Mouse (Mus musculus): ENCODE measurements at regions not wholly inside any gene's neighbourhood (a gene's known extent, or its start where the extent isn't known, plus 50 kb on each side); places are given as distances from the start of the nearest gene placed in this dataset.
"Not testable (repeated sequence)": the region's sequence is repeated elsewhere in the genome, so short reads cannot be mapped to it uniquely, and the experiment has no call there.

GRCm38 (mm10) chr15:62283661-62284429 is 1361.0 kb upstream of the A1bg start:
- no peak for DNase-seq

DNA sequence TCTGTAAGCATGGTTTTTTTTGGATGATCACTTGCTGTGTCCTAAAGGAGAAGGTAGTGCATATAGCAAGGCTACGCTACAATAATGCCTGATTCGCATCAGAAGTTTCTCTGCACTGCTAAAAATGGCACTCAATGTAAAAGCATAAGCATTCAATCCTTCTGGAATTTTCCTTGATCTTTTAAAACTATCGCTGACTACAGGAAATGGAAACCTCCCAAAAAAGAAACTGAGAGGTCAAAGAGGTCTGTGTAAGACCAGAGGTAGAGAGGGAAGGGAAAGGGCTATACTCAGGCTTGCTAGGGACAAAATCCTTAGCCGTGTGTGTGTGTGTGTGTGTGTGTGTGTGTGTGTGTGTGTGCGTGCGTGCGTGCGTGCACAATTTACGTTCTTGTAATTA is 1359.8 kb upstream of the A1bg start:
- DNase-seq = no peak

DNA sequence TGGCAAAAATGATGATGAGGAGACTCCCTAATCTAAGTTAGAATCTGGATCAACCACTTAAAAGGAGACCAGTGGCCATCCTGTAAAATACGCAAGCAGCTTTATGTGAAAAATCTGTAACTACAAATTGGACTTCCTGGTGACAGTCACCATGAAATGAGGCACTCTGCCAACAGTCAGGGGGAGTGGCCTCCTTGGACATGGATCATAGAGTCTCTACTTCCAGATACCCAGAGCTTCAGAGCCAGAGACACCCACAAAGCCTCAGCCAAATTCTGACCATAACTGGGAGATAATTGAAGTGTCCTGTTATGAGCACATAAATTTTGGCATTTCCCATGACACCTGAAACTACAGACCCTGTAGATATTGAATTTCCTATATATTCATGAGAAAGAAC is 1359.3 kb upstream of the A1bg start:
- DNase-seq = peak in 1 of 2 experiments; percentile 40

GRCm38 (mm10) chr15:62279526-62279925 is 1356.7 kb upstream of the A1bg start:
- DNase-seq = no peak

GRCm38 (mm10) chr15:62274818-62275217 is 1352.0 kb upstream of the A1bg start:
- no peak for DNase-seq

DNA sequence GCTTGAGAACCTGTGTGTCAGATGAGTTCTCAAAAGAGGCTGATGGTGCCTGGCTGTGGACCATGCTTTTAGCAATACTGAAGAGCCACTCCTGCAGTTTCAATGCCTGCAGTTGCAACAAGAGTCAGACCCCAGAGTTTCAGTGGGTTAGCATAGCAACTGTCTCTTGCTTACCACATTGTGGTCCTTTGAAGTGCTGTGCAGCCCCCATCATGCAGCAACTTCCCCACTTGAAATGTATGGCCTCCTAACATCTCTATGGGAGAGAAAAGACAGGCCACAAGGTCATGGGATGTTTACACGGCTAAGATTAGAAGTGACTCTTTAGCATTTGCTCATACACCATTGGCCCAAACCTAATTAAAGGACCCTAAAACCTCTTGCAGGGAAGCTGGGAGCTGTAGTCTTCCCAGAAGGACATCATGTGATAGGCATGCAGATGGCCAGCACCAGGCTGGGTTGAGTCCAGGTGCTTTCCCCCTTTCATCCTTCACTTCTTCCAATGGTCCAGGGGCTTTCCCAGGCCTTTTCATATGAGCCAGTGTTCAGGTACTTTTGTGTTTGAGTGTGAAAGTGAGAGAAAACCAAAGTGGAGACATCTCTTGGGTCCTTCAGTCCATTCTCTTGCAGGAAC is 1351.2 kb upstream of the A1bg start:
- no peak for DNase-seq

DNA sequence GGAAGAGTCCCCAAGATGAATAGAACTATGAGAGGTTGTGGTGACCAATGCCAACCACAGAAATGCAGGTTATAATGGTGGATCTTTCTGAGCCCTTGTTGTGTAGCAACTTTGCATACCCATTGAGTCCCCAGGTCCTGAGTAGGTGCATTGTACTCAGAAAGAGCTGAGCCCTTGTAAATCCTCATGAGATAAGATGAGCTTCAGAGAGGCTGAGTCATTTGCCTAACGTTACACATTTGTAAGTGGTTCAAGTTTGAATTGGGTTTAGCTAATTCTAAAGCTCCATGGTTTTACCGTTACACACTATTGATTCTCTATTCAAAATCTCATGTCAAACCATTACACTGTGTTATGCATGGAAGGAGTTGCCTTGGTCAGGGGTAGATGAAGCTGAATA is 1349.9 kb upstream of the A1bg start:
- DNase-seq = no peak

GRCm38 (mm10) chr15:62271428-62271827 is 1348.6 kb upstream of the A1bg start:
- DNase-seq = no peak

DNA sequence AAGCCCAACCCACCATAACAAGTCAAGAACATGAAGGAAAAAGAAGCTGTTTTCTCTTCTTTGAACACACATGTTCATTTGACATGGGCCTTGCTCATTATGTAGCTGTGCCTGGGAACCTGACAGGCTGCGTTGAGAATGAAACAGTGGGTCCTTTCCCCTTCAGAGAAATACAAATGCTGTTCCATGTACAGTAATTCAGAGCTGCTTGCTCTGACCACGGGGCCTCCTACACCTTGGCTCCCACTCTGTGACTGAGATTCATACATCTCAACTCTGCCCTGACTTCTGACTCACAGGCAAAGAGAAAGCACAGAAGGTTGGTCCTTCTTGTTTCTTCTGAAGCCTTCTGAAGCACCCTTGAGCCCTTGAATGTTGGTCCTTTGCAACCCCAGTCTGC is 1345.4 kb upstream of the A1bg start:
- no peak for DNase-seq

DNA sequence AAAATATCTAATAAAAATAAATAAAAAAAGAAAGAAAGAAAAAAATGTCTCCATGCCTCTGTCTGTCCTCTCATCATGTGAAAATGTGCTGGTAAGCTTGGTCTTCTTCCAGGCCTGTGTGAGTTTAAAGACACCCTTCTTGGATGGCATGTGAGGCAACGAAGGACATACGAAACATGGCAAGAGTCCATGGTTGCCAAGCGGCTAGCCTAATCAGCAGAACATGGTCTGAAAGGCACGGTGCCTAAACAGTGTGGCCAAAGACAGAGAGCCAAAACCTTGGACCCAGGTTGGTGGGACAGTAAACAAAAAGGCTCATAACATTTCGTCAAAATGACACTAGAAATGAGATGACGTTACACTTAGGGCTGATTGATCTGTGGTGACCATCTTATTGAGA is 1344.7 kb upstream of the A1bg start:
- peak; percentile 48 to 50 for DNase-seq

- DNase-seq = no peak
Observed at GRCm38 (mm10) chr15:62266025-62266424, 1343.2 kb upstream of the A1bg start.

DNA sequence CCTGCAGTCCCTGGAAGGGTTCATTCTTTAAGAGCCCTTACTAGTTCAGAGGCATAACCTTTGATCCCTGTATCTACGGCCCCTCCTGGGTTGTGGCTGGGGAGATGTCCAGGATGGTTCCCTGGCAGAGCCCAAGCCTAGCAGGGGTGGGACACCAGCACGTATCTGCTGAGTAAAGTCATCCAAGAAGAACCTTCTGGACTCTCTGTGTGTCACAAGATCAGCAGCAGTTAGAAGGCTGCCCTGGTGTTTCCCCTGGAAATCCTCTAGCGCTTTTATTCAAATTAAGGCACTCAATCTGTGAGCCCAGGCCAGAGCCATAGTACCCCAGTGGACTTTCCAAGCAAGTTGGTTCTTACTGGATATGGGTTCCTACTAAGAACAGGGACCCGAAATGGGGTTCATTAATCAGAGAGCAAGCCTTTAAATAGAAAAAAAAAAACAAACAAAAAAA is 1342.7 kb upstream of the A1bg start:
- peak in 1 of 2 experiments; percentile 20 for DNase-seq

GRCm38 (mm10) chr15:62264966-62265365 is 1342.2 kb upstream of the A1bg start:
- DNase-seq = no peak

- no peak for DNase-seq
Observed at GRCm38 (mm10) chr15:62264183-62264582, 1341.4 kb upstream of the A1bg start.

DNA sequence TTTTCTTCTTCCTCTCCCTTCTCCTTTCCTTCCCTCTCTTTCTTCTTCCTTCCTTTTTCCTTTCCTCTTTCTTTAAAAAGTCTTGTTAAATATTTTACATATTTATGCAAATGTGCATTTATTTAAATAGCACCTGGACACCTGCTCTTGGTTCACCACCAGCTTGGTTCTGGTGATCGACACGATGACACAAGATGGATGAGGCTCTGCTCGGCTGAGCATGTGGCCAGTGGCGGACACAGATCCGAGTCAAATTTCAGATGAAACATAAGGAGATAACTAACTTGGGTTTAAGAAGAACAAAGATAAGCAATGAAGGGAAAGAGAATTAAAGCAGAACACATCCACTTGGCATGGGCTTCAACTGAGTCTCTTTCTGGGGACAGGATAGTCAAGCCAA is 1339.7 kb upstream of the A1bg start:
- DNase-seq = no peak

GRCm38 (mm10) chr15:62261520-62261919 is 1338.7 kb upstream of the A1bg start:
- DNase-seq = peak; percentile 64 to 76

DNA sequence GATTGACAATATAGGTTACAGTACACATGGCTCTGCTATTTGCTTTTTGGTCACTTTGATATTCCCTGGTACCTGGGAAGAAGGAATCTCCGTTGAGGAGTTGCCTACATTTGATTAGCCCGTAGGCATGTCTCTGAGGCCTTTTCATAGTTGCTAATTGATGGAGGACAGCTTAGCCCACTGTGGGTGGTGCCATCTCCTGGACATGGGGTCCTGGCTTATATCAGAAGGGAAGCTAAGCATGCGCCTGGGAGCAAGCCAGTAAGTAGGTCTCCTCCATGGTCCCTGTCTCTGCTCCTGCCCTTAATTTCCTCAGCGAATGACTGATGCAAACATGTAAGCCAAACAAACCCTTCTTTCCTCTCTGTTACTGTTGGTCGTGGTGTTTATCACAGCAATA is 1335.8 kb upstream of the A1bg start:
- DNase-seq = no peak

DNA sequence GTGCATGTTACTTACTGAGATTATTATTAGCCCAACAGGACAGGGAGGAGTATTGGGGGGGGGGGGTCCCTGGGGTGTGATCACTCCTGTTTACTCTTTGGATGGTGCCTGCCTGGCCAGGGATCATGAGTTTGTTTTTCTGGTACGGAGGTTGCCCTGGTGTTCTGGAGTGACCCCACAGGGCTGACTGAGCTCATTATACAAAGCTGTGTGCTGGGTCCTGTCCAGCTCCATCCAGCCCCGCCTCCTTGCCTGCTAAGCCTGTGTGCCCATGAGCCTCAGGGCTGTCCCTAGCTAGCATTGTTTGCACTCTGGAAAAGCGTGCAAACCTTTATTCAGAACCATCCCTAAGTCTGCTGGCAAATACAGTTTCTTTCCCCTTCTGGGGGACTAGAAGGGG is 1335.1 kb upstream of the A1bg start:
- peak; percentile 75 to 81 for DNase-seq

- DNase-seq = no peak
Observed at GRCm38 (mm10) chr15:62257110-62257667, 1334.4 kb upstream of the A1bg start.

DNA sequence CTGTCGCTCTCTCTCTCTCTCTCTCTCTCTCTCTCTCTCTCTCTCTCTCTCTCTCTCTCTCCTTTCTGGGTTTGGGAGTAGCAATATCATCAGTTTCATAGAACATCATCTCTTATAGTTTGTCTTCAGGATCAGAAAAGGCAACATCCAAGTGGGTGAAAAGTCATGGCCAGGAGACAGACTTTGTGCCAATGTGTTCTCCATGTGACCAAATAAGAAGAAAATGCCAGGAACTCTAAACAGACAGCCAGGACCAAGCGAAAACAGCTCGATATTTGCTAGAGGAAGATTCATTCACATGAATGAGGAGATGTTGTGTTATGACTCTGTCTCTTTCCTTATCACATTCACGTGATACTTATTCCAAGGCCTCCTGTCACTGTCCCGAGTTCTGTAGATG is 1332.8 kb upstream of the A1bg start:
- DNase-seq = peak; percentile 35 to 42

- DNase-seq = no peak
Observed at GRCm38 (mm10) chr15:62253724-62254123, 1330.9 kb upstream of the A1bg start.

DNA sequence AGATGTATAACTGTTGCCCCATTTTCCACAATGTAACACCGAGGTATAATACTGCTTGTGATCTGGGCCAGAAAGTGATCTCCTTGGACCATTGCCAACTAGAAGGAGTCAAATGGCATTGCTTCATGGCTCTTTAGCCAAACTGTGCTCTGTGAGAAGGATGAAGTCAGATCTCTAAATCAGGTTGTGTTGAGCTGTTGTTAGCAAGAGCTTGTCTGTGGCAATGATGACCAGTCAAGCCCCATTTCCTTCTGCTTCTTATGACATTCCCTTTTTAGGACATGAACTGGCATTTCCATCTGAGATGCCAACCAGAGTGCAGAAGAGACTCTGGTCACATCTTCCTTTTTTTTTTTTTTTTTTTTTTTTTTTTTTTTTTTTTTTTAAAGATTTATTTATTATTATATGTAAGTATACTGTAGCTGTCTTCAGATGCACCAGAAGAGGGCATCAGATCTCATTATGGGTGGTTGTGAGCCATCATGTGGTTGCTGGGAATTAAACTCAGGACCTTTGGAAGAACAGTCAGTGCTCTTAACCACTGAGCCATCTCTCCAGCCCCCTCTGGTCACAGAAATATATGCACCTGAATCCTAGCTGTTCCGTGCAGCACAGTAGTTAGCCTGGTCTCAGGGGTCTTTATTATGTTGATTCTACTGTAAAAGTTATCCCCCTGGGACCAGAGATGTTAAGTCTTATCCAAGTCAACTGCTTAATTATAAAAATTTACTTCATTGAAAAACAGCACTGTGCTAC is 1329.4 kb upstream of the A1bg start:
- not testable (repeated sequence) for DNase-seq

DNA sequence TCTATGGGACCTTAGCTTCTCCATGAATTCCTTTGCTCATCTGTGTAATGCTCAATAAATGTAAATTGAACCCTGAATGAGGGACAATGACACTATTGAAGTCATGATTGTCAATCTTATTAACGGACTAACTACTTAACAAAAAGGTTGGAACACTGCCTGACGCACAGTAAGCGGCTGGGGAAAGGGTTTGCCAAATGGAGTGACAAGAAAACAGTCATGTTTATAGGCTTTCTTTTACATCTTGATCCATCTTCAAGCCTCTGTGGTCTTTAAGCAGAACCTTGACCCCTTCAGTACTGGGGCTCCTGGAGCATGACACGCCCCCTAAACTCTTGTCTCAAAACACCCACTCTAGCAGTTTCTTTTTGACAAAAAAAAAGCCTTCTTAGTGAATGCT is 1326.6 kb upstream of the A1bg start:
- DNase-seq = no peak

All from heart, adult 18-20 months (tissue).